Mouse (Mus musculus) myocyte (in vitro differentiated cells): Measurements from ENCODE around the gene Preb.

Experiments used
- CEBPB ChIP-seq: IDR thresholded peaks from 2 replicates; pipeline ENCODE4 v1.6.1; 2011; ENCODE audit warnings: mild to moderate bottlenecking, moderate library complexity; ENCODE audit not compliant: poor library complexity, insufficient read depth, severe bottlenecking
- E2F4 ChIP-seq: IDR thresholded peaks from one replicate; pipeline ENCODE4 v1.6.1; 2011; ENCODE audit warnings: mild to moderate bottlenecking, control low read depth, moderate library complexity; ENCODE audit not compliant: insufficient read depth
- MAX ChIP-seq: IDR thresholded peaks from one replicate; pipeline ENCODE4 v1.6.1; 2011; ENCODE audit warnings: low read depth, mild to moderate bottlenecking, control low read depth
- MYOD1 ChIP-seq, 3 experiments: IDR thresholded peaks; one replicate each; pipeline ENCODE4 v1.6.1; 2011; ENCODE audit warnings: control low read depth in 2 of 3, low read depth in 2 of 3, mild to moderate bottlenecking in 2 of 3, moderate library complexity in 1 of 3; ENCODE audit not compliant: insufficient read length in 2 of 3, control insufficient read depth in 1 of 3
- MYOG ChIP-seq, 3 experiments: IDR thresholded peaks; one replicate each; pipeline ENCODE4 v1.6.1; 2011; ENCODE audit warnings: control low read depth in 2 of 3, low read depth in 2 of 3, mild to moderate bottlenecking in 2 of 3; ENCODE audit not compliant: insufficient read length in 2 of 3, control insufficient read depth in 1 of 3, insufficient read depth in 1 of 3
- POLR2A ChIP-seq: IDR thresholded peaks from one replicate; pipeline ENCODE4 v1.6.1; 2011; ENCODE audit warnings: low read depth, mild to moderate bottlenecking, control low read depth, moderate library complexity; ENCODE audit not compliant: insufficient read length
- POLR2AphosphoS2 ChIP-seq: IDR thresholded peaks from one replicate; pipeline ENCODE4 v1.6.1; 2011; ENCODE audit warnings: low read depth, control low read depth; ENCODE audit not compliant: insufficient read length
- REST ChIP-seq: IDR thresholded peaks from one replicate; pipeline ENCODE4 v1.6.1; 2011; ENCODE audit warnings: mild to moderate bottlenecking, control low read depth, moderate library complexity; ENCODE audit not compliant: insufficient read depth, insufficient read length
- SRF ChIP-seq: IDR thresholded peaks from one replicate; pipeline ENCODE4 v1.6.1; 2011; ENCODE audit warnings: low read depth; ENCODE audit not compliant: control insufficient read depth, insufficient read length
- TCF12 ChIP-seq: IDR thresholded peaks from one replicate; pipeline ENCODE4 v1.6.1; 2011; ENCODE audit warnings: mild to moderate bottlenecking, control low read depth; ENCODE audit not compliant: poor library complexity, insufficient read depth, severe bottlenecking
- TCF3 ChIP-seq: IDR thresholded peaks from one replicate; pipeline ENCODE4 v1.6.1; 2011; ENCODE audit warnings: low read depth, control low read depth; ENCODE audit not compliant: insufficient read length
- USF1 ChIP-seq: IDR thresholded peaks from one replicate; pipeline ENCODE4 v1.6.1; 2011; ENCODE audit warnings: low read depth, mild to moderate bottlenecking, control low read depth, moderate library complexity

DNA sequence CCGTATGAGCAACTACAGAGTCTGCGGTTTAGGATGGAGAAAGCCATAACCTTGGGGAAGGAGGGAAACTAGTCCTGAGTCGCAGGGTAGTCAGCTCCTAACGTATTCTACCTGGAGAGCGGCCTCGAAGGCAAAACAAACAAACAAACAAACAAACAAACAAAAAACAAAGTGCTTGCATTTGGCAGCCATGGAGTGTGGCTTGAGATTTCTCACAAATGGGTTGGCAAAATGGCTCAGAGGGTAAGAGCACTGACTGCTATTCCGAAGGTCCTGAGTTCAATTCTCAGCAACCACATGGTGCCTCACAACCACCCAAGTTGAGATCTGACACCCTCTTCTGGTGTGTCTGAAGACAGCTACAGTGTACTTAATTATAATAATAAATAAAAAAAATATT is 50.3 kb downstream of the Preb start:
- TF ChIP-seq CEBPB (no peak), TCF3 (no peak), USF1 (no peak), POLR2AphosphoS2 (no peak), POLR2A (no peak), TCF12 (no peak), MYOG (IDR thresholded peaks at IDR 0.05; ENCODE audit: control insufficient read depth in 1 of 3, insufficient read depth in 1 of 3, insufficient read length in 2 of 3, low read depth in 2 of 3) (no peak), MAX (no peak), E2F4 (no peak), MYOD1 (IDR thresholded peaks at IDR 0.05; ENCODE audit: control insufficient read depth in 1 of 3, insufficient read length in 2 of 3, low read depth in 2 of 3) (no peak), REST (no peak), SRF (no peak)
